Mouse (Mus musculus) lung, postnatal 0 days (tissue): ENCODE data around the gene Naip2. TPM values are rescaled to one million over a fixed set of nuclear protein-coding genes. Genes with fewer than 3 reads are reported as not detected.
A peak's percentile ranks its signal among the peaks of the same experiment; 100 is the strongest.

Source experiments
- ATAC-seq: fragments of 200-750 bp; cut with Nextera tagmentation; 2 replicates; pipeline ENCODE4 v1.8.0; 2017; ENCODE audit warnings: moderate library complexity
- DNase-seq: peaks from one replicate; pipeline ENCODE4 v3.0.0-alpha.2; 2016; ENCODE audit warnings: low spot score
- H3K27ac ChIP-seq: fragments of 300-500 bp; sonication (generic); 2 replicates; pipeline ENCODE4 v1.5.1; 2014; ENCODE audit warnings: antibody characterized with exemption, mild to moderate bottlenecking, low read length, mixed read lengths
- H3K27me3 ChIP-seq: fragments of 300-500 bp; sonication (generic); replicated peaks from 2 replicates; pipeline ENCODE4 v1.6.1; 2014; ENCODE audit warnings: low read length, mixed read lengths; ENCODE audit not compliant: insufficient read depth
- H3K36me3 ChIP-seq: fragments of 300-500 bp; sonication (generic); 2 replicates; pipeline ENCODE4 v1.6.1; 2014; ENCODE audit warnings: low read length, mixed read lengths; ENCODE audit not compliant: insufficient read depth
- H3K4me1 ChIP-seq: fragments of 300-500 bp; sonication (generic); 2 replicates; pipeline ENCODE4 v1.6.1; 2014; ENCODE audit warnings: antibody characterized with exemption, low read depth, low read length, mixed read lengths; ENCODE audit not compliant: insufficient read depth
- H3K4me2 ChIP-seq: fragments of 300-500 bp; sonication (generic); replicated peaks from 2 replicates; pipeline ENCODE4 v1.6.1; 2014; ENCODE audit warnings: low read depth, mild to moderate bottlenecking, low read length, moderate library complexity, mixed read lengths
- H3K4me3 ChIP-seq: fragments of 300-500 bp; sonication (generic); 2 replicates; pipeline ENCODE4 v1.5.1; 2014; ENCODE audit warnings: low read depth, low read length
- H3K9ac ChIP-seq: fragments of 300-500 bp; sonication (generic); replicated peaks from 2 replicates; pipeline ENCODE4 v1.6.1; 2014; ENCODE audit warnings: low read depth, mild to moderate bottlenecking
- H3K9me3 ChIP-seq: fragments of 300-500 bp; sonication (generic); 2 replicates; pipeline ENCODE4 v1.6.1; 2016; ENCODE audit warnings: low read length, mixed read lengths
- CTCF ChIP-seq: IDR thresholded peaks from 2 replicates; pipeline ENCODE4 v1.5.1; 2016; ENCODE audit warnings: antibody characterized with exemption, mild to moderate bottlenecking
- EP300 ChIP-seq: IDR thresholded peaks from 2 replicates; pipeline ENCODE4 v1.6.1; 2016; ENCODE audit warnings: antibody characterized with exemption, mild to moderate bottlenecking, control low read depth
- WGBS: fragments of 180-500 bp; shearing (Covaris S2); extraction: QIAGEN DNeasy Blood & Tissue Kit; methylation state at CpG from one replicate; pipeline ENCODE4 v1.1.7; 2014; 5-methylcytosine and 5-hydroxymethylcytosine counted together
- polyA plus RNA-seq: library from polyadenylated mRNA; unstranded; fragments of >200 nt; fragmentation: Nextera tagmentation; extraction: Ambion mirVana; gene quantifications from 2 replicates; pipeline ENCODE4 v1.2.1, GENCODE M21; 2015

The Naip2 gene
- polyA plus RNA-seq, 1 experiment from 2014 or later: 0.84 TPM

DNA sequence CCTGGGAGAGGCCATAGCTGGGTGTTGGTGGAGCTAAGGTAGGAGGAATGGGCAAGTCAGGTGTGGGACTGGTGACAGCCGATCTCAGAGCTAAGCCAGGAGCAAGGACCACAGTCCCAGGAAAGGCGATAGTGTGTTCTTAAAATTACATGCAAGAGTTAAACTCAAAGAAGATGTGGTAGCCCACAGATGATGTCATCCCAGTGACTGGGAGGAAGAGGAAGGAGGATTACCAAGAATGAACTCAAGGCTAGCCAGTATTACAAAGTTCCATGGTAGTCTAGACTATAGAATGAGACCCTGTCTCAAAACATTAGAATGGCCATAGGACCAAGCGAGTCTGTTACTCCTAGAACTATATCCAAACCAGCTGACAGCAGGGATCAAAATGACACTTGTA, 45.3 kb downstream of the Naip2 start:
- Histone ChIP-seq H3K4me3 (no peak overlapping the region), H3K36me3 (no peaks in the 10 kb centered on the region), H3K9ac (no peak overlapping the region), H3K4me1 (no peaks in the 10 kb centered on the region), H3K9me3 (no peaks in the 10 kb centered on the region), H3K4me2 (no peak overlapping the region), H3K27me3 (no peaks in the 10 kb centered on the region), H3K27ac (no peak overlapping the region)
- ATAC-seq (no peak), DNase-seq (no peak)
- 85% methylated on average over 3 of the region's 3 CpGs for WGBS
- TF ChIP-seq EP300 (no peak), CTCF (no peak)

DNA sequence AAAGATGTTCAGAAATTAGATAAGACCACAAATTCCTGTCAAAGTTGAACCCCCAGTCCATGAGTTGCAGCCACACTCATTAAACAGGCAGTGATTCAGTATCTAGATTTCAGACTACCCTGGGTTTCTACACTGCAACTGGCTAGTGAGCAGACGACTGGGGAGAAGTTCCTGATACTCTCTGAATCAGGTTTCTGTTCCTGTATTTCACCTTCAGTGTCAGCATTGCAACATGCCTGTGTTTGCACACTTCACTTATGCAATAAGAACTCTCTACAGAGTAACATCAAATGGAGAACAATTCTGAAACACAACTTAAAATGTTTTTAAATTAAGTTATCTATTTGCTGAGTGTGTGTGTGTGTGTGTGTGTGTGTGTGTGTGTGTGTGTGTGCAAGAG, 49.2 kb downstream of the Naip2 start:
- Histone ChIP-seq H3K27me3 (no peaks in the 10 kb centered on the region), H3K4me1 (no peaks in the 10 kb centered on the region), H3K9me3 (no peaks in the 10 kb centered on the region), H3K36me3 (no peaks in the 10 kb centered on the region), H3K4me2 (no peak overlapping the region), H3K9ac (no peak overlapping the region), H3K27ac (no peak overlapping the region), H3K4me3 (no peak overlapping the region)
- TF ChIP-seq CTCF (no peak), EP300 (no peak)
- DNase-seq (peak; percentile 39), ATAC-seq (peak; percentile 40)
- 41% methylated on average over 1 of the region's 1 CpGs for WGBS

DNA sequence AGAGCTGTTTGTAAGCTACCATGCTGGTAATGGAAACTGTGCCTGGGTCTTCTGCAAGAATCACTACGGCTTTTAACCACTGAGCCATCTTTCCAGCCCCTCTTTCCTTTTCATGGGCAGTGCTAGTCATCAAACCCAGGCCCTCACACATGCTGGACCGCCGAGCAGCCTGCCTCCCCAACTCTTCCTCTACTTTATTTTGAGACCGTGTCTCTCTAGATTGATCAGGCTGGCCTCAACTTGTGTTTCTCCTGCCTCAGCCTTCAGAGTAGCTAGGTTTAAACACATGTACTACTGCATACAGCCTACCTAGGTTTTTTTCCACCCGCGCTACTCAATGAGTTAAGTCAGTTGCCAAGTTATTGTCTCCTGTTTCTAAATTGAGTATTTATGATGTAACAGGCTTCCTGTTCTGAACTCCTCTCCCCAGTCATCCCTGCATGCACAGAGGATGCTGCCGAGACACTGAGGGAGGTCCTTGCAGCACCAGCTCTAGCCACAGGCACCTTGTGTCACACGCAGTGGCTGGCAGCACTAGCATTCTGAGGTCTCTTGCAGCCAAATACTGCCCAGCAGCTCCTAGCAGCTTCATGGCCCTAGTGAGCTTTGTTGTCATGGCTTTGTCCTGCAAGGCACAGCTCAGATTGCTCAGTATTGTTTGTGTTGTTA, 60.1 kb downstream of the Naip2 start:
- TF ChIP-seq EP300 (no peak), CTCF (no peak)
- H3K4me3 ChIP-seq: no peak overlapping the region
- H3K27ac ChIP-seq: no peak overlapping the region
- WGBS: 72% methylated on average over 8 of the region's 8 CpGs
- H3K4me1 ChIP-seq: no peaks in the 10 kb centered on the region
- no peak overlapping the region for H3K9ac ChIP-seq
- ATAC-seq (no peak), DNase-seq (peak; percentile 5)
- no peaks in the 10 kb centered on the region for H3K27me3 ChIP-seq
- H3K4me2 ChIP-seq: no peak overlapping the region
- no peaks in the 10 kb centered on the region for H3K9me3 ChIP-seq
- H3K36me3 ChIP-seq: peaks cover 12% of the 10 kb centered on the region; the same call in 1 of the 2 replicates

DNA sequence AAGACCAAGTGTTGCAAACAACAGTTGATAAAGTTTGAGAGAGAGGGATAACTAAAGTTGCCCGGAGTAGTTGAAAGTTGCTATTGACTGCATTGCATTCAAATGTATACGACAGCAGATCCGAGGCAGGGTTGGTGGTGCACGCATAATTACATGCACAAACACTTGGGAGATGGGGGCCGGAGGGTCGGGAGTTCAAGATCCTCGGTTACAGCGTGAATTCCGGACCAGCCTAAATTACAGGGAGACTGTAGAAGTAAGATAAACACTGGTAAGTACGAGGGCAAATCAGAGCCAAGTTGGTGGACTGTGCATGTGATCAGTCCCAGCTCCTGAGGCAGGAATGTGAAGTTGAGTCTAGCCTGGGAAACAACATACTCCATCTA, 76.6 kb downstream of the Naip2 start:
- peak overlapping the region; percentile 57; the same call in 1 of the 2 replicates for H3K27ac ChIP-seq
- ATAC-seq: peak; percentile 37; the same call in 1 of the 2 replicates
- peak overlapping the region; percentile 73 for H3K4me2 ChIP-seq
- peaks cover 9% of the 10 kb centered on the region; the same call in 1 of the 2 replicates for H3K4me1 ChIP-seq
- no peaks in the 10 kb centered on the region for H3K27me3 ChIP-seq
- WGBS: 1% methylated on average over 10 of the region's 10 CpGs
- TF ChIP-seq EP300 (no peak), CTCF (no peak)
- peaks cover 10% of the 10 kb centered on the region; the same call in 1 of the 2 replicates for H3K36me3 ChIP-seq
- H3K9me3 ChIP-seq: no peaks in the 10 kb centered on the region
- peak overlapping the region; percentile 87 for H3K9ac ChIP-seq
- DNase-seq: no peak
- H3K4me3 ChIP-seq: peak overlapping the region; percentile 91

DNA sequence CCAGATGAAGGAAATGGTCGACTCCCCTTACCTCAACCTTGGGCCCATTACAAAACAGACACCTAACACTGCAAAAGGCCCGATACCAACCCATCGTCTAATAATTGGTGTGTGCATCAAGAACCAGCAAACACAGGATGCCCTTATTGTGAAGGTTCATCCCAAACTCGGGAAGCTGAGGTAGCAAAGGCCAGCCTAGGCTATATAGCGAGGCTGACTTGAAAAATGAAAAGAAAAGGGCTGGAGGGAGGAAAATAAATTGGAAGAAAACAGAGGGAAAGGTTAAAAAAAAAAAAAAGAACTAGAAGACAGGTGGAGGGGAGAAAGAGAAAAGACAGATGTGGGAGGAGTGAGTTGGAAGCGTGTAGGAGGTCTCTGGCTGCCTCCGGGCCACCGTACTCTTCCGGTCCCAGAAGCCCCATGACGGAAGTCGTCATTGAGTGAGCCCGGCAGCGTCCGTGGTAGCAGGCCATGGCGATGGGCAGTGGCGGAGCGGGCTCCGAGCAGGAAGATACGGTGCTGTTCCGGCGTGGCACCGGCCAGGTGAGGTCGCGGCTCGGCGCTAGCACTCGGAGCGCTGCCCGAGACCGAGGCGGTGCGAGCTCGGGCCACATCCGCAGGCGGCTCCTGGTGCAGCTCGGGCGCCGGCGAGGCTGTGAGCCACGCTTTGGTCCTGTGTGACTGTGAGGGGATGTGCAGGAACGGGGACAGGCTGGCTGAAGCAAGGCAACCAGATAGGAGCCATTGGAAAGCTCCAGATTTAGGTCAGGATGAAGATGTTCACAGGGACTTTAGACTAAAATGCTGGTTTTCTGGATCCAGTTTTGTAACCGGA, 77.3 kb downstream of the Naip2 start, which contains the start of gene Smn1:
Gene Smn1 (plus strand): TSS at position 430 of the 835 bp plus-strand sequence.
- peak within 1 kb of the TSS; percentile 57; the same call in 1 of the 2 replicates for H3K27ac ChIP-seq
- WGBS: 3% methylated on average over 42 of the region's 42 CpGs
- H3K27me3 ChIP-seq: no peaks in the 10 kb centered on the region
- H3K36me3 ChIP-seq: peaks cover 10% of the 10 kb centered on the region; the same call in 1 of the 2 replicates
- TF ChIP-seq CTCF: no peak
- peak; percentile 24; the same call in 1 of the 2 replicates for TF ChIP-seq EP300
- H3K4me3 ChIP-seq: peak within 1 kb of the TSS; percentile 91
- DNase-seq (peak; percentile 96), ATAC-seq (peak; percentile 100)
- H3K9ac ChIP-seq: peak within 1 kb of the TSS; percentile 87
- H3K9me3 ChIP-seq: no peaks in the 10 kb centered on the region
- peaks cover 9% of the 10 kb centered on the region; the same call in 1 of the 2 replicates for H3K4me1 ChIP-seq
- H3K4me2 ChIP-seq: peak within 1 kb of the TSS; percentile 73

DNA sequence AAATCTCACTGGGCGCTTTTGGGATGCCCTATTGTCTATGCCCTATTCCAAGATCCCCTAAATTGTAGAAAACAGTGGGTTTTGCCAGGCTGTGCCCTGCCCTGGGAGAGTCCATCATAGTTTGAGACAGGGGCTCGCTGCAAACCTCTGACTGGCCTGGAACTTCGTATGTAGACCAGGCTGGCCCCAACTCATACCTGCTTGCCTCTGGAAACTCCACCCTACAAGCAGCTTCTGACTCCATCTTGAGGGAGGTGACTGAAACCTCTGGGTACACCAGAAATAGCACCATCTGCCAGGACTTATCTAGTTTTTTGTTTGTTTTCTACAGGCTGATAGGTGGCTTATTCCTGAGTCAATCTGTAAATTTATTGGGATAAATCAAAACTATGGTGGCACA, 77.9 kb downstream of the Naip2 start:
- Histone ChIP-seq H3K36me3 (peaks cover 10% of the 10 kb centered on the region; the same call in 1 of the 2 replicates), H3K4me1 (peaks cover 9% of the 10 kb centered on the region; the same call in 1 of the 2 replicates), H3K27me3 (no peaks in the 10 kb centered on the region), H3K9me3 (no peaks in the 10 kb centered on the region), H3K4me3 (peak overlapping the region; percentile 91; the same call in 1 of the 2 replicates), H3K4me2 (peak overlapping the region; percentile 73; the same call in 1 of the 2 replicates), H3K27ac (no peak overlapping the region), H3K9ac (no peak overlapping the region; the same call in 1 of the 2 replicates)
- 81% methylated on average over 3 of the region's 3 CpGs for WGBS
- TF ChIP-seq CTCF (no peak), EP300 (no peak)
- ATAC-seq: no peak
- DNase-seq: no peak
